Mouse (Mus musculus): ENCODE results near the gene Ttc28. TPM values are rescaled to one million over a fixed set of nuclear protein-coding genes. Genes with fewer than 3 reads are reported as not detected.

Gene Ttc28
- total and polyA plus RNA-seq, 2 experiments: 0.81 to 0.83 TPM

GRCm38 (mm10) chr5:111048036-111048435 is 168.4 kb downstream of the Ttc28 start:
- DNase-seq (ENCODE audit: extremely low read depth, low read depth, low spot score): no peak
- H3K4me1 ChIP-seq (ENCODE audit: control insufficient read depth, insufficient read depth, low read length): no peaks in the 10 kb centered on the region; the same call in 1 of the 2 replicates
- TF ChIP-seq CTCF (IDR thresholded peaks at IDR 0.05; ENCODE audit: low read depth, low read length) (no peak), POLR2A (IDR thresholded peaks at IDR 0.05; ENCODE audit: extremely low read depth, insufficient read depth, low read length) (no peak)
- H3K36me3 ChIP-seq (ENCODE audit: control insufficient read depth, insufficient read depth, low read length): no peaks in the 10 kb centered on the region
- no peak overlapping the region for H3K4me3 ChIP-seq (ENCODE audit: insufficient read depth, low read depth, low read length)
- WGBS: 74% methylated on average over 5 of the region's 5 CpGs
- H3K79me2 ChIP-seq (ENCODE audit: control insufficient read depth, insufficient read depth, low read length): no peaks in the 10 kb centered on the region
- no peak overlapping the region for H3K27ac ChIP-seq (replicated peaks; ENCODE audit: insufficient read depth, low read depth, low read length)
- H3K27me3 ChIP-seq (ENCODE audit: control insufficient read depth, insufficient read depth, low read length): no peaks in the 10 kb centered on the region
- no peak overlapping the region for H3K9ac ChIP-seq (ENCODE audit: low read depth, low read length)

- no peaks in the 10 kb centered on the region; the same call in 1 of the 2 replicates for H3K4me1 ChIP-seq (ENCODE audit: control insufficient read depth, insufficient read depth, low read length)
- no peak for DNase-seq (ENCODE audit: extremely low read depth, low read depth, low spot score)
- WGBS: 83% methylated on average over 4 of the region's 4 CpGs
- no peak overlapping the region for H3K27ac ChIP-seq (replicated peaks; ENCODE audit: insufficient read depth, low read depth, low read length)
- H3K4me3 ChIP-seq (ENCODE audit: insufficient read depth, low read depth, low read length): no peak overlapping the region
- TF ChIP-seq CTCF (IDR thresholded peaks at IDR 0.05; ENCODE audit: low read depth, low read length) (no peak), POLR2A (IDR thresholded peaks at IDR 0.05; ENCODE audit: extremely low read depth, insufficient read depth, low read length) (no peak)
- H3K9ac ChIP-seq (ENCODE audit: low read depth, low read length): no peak overlapping the region
- H3K27me3 ChIP-seq (ENCODE audit: control insufficient read depth, insufficient read depth, low read length): no peaks in the 10 kb centered on the region
- no peaks in the 10 kb centered on the region for H3K79me2 ChIP-seq (ENCODE audit: control insufficient read depth, insufficient read depth, low read length)
- H3K36me3 ChIP-seq (ENCODE audit: control insufficient read depth, insufficient read depth, low read length): no peaks in the 10 kb centered on the region
Observed at GRCm38 (mm10) chr5:111049584-111049983, 170.0 kb downstream of the Ttc28 start.

- Histone ChIP-seq H3K4me1 (ENCODE audit: control insufficient read depth, insufficient read depth, low read length) (no peaks in the 10 kb centered on the region; the same call in 1 of the 2 replicates), H3K36me3 (ENCODE audit: control insufficient read depth, insufficient read depth, low read length) (no peaks in the 10 kb centered on the region), H3K79me2 (ENCODE audit: control insufficient read depth, insufficient read depth, low read length) (no peaks in the 10 kb centered on the region), H3K4me3 (ENCODE audit: insufficient read depth, low read depth, low read length) (no peak overlapping the region), H3K27ac (replicated peaks; ENCODE audit: insufficient read depth, low read depth, low read length) (no peak overlapping the region), H3K27me3 (ENCODE audit: control insufficient read depth, insufficient read depth, low read length) (no peaks in the 10 kb centered on the region), H3K9ac (ENCODE audit: low read depth, low read length) (no peak overlapping the region)
- no peak for DNase-seq (ENCODE audit: extremely low read depth, low read depth, low spot score)
- TF ChIP-seq POLR2A (IDR thresholded peaks at IDR 0.05; ENCODE audit: extremely low read depth, insufficient read depth, low read length): no peak
- no peak for TF ChIP-seq CTCF (IDR thresholded peaks at IDR 0.05; ENCODE audit: low read depth, low read length)
- WGBS: 82% methylated on average over 9 of the region's 9 CpGs
Observed at GRCm38 (mm10) chr5:111050135-111050534, 170.5 kb downstream of the Ttc28 start.

- Histone ChIP-seq H3K36me3 (ENCODE audit: control insufficient read depth, insufficient read depth, low read length) (no peaks in the 10 kb centered on the region), H3K4me1 (ENCODE audit: control insufficient read depth, insufficient read depth, low read length) (no peaks in the 10 kb centered on the region), H3K27ac (replicated peaks; ENCODE audit: insufficient read depth, low read depth, low read length) (no peak overlapping the region), H3K4me3 (ENCODE audit: insufficient read depth, low read depth, low read length) (no peak overlapping the region), H3K27me3 (ENCODE audit: control insufficient read depth, insufficient read depth, low read length) (no peaks in the 10 kb centered on the region), H3K9ac (ENCODE audit: low read depth, low read length) (no peak overlapping the region), H3K79me2 (ENCODE audit: control insufficient read depth, insufficient read depth, low read length) (no peaks in the 10 kb centered on the region)
- WGBS: 87% methylated on average over 9 of the region's 9 CpGs
- TF ChIP-seq POLR2A (IDR thresholded peaks at IDR 0.05; ENCODE audit: extremely low read depth, insufficient read depth, low read length) (no peak), CTCF (IDR thresholded peaks at IDR 0.05; ENCODE audit: low read depth, low read length) (no peak)
- DNase-seq (ENCODE audit: extremely low read depth, low read depth, low spot score): no peak
Observed at GRCm38 (mm10) chr5:111054380-111054779, 174.8 kb downstream of the Ttc28 start.

- Histone ChIP-seq H3K79me2 (ENCODE audit: control insufficient read depth, insufficient read depth, low read length) (no peaks in the 10 kb centered on the region), H3K9ac (ENCODE audit: low read depth, low read length) (no peak overlapping the region), H3K27ac (replicated peaks; ENCODE audit: insufficient read depth, low read depth, low read length) (no peak overlapping the region), H3K4me1 (ENCODE audit: control insufficient read depth, insufficient read depth, low read length) (no peaks in the 10 kb centered on the region), H3K4me3 (ENCODE audit: insufficient read depth, low read depth, low read length) (no peak overlapping the region), H3K27me3 (ENCODE audit: control insufficient read depth, insufficient read depth, low read length) (no peaks in the 10 kb centered on the region), H3K36me3 (ENCODE audit: control insufficient read depth, insufficient read depth, low read length) (no peaks in the 10 kb centered on the region)
- DNase-seq (ENCODE audit: extremely low read depth, low read depth, low spot score): no peak
- TF ChIP-seq CTCF (IDR thresholded peaks at IDR 0.05; ENCODE audit: low read depth, low read length) (no peak), POLR2A (IDR thresholded peaks at IDR 0.05; ENCODE audit: extremely low read depth, insufficient read depth, low read length) (no peak)
- WGBS: 67% methylated on average over 17 of the region's 17 CpGs
Observed at GRCm38 (mm10) chr5:111054848-111055428, 175.3 kb downstream of the Ttc28 start.

GRCm38 (mm10) chr5:111055507-111055906 is 175.9 kb downstream of the Ttc28 start:
- 54% methylated on average over 8 of the region's 8 CpGs for WGBS
- Histone ChIP-seq H3K4me1 (ENCODE audit: control insufficient read depth, insufficient read depth, low read length) (no peaks in the 10 kb centered on the region), H3K4me3 (ENCODE audit: insufficient read depth, low read depth, low read length) (no peak overlapping the region), H3K27ac (replicated peaks; ENCODE audit: insufficient read depth, low read depth, low read length) (no peak overlapping the region), H3K79me2 (ENCODE audit: control insufficient read depth, insufficient read depth, low read length) (no peaks in the 10 kb centered on the region), H3K36me3 (ENCODE audit: control insufficient read depth, insufficient read depth, low read length) (no peaks in the 10 kb centered on the region), H3K27me3 (ENCODE audit: control insufficient read depth, insufficient read depth, low read length) (no peaks in the 10 kb centered on the region), H3K9ac (ENCODE audit: low read depth, low read length) (no peak overlapping the region)
- TF ChIP-seq POLR2A (IDR thresholded peaks at IDR 0.05; ENCODE audit: extremely low read depth, insufficient read depth, low read length) (no peak), CTCF (IDR thresholded peaks at IDR 0.05; ENCODE audit: low read depth, low read length) (no peak)
- no peak for DNase-seq (ENCODE audit: extremely low read depth, low read depth, low spot score)
